Mouse (Mus musculus) megakaryocyte progenitor cell, adult 5-6 weeks (primary cell): ENCODE data around the gene Treml1. TPM values are rescaled to one million over a fixed set of nuclear protein-coding genes. Genes with fewer than 3 reads are reported as not detected.
A peak's percentile ranks its signal among the peaks of the same experiment; 100 is the strongest.

Source experiments
- ATAC-seq: replicated peaks from 2 replicates; pipeline ENCODE4 v1.8.0; 2016; ENCODE audit warnings: mild to moderate bottlenecking, moderate TSS enrichment, inconsistent platforms; ENCODE audit not compliant: poor library complexity
- total RNA-seq, 2 experiments: library from RNA; stranded (forward) in 1 of 2; stranded (reverse) in 1 of 2; fragments of 157-497, 149-512 nt in 1 of 2; fragments of 200-1000 nt in 1 of 2; gene quantifications; 2 replicates each; pipeline versions ENCODE4 v1.2.3 to v1.2.4; 2015 to 2017

The Treml1 gene
- total RNA-seq, 2 experiments from 2014 or later: 0.62 TPM; not detected in 1

- no peak for ATAC-seq
Observed at GRCm38 (mm10) chr17:48357892-48358291, 1.8 kb upstream of the Treml1 start.

DNA sequence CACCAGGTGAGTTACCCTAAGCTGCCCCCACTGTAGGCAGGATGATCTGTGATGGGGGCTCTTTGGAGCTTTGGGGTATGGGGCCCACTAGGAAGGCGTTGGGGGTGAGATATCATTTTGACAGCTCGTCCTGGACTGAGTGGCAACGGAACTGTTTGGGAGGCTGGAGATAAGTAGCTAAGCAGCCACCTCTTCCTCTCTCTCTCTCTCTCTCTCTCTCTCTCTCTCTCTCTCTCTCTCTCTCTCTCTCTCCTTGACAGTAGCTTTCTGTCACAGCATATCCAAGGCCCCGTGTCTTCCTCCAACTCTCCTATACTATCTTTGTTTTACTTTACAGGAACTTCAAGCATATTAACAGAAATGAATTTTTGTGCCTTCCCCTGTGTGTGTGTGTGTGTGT, 746 bp downstream of the Treml1 start:
- ATAC-seq: peak; percentile 56

- ATAC-seq: no peak
Observed at GRCm38 (mm10) chr17:48362346-48362745, 2.6 kb downstream of the Treml1 start.

GRCm38 (mm10) chr17:48362966-48363365, 3.2 kb downstream of the Treml1 start:
- ATAC-seq: no peak

GRCm38 (mm10) chr17:48363421-48363965, 3.8 kb downstream of the Treml1 start:
- ATAC-seq: peak; percentile 18; the same call in 1 of the 2 replicates

- ATAC-seq: no peak
Observed at GRCm38 (mm10) chr17:48365511-48366155, 5.9 kb downstream of the Treml1 start.

DNA sequence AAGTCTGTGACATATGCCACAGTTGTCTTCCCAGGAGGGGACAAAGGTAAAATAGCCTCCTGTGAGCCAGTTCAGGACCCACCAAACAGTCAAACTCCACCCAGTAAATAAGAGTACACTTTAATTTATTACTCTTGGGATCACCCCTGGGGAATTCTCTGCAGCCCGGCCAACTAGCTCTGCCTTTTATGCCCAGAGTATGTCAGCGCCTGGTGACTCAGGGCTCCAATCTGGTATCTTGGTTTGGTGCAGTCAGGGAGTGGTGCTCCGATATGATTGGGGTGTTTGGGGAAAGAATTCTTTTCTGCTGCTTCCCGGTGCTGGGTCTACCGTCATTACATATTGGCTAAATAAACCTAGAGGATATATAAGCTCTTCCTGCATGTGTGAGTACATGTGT, 7.1 kb downstream of the Treml1 start:
- ATAC-seq: no peak

DNA sequence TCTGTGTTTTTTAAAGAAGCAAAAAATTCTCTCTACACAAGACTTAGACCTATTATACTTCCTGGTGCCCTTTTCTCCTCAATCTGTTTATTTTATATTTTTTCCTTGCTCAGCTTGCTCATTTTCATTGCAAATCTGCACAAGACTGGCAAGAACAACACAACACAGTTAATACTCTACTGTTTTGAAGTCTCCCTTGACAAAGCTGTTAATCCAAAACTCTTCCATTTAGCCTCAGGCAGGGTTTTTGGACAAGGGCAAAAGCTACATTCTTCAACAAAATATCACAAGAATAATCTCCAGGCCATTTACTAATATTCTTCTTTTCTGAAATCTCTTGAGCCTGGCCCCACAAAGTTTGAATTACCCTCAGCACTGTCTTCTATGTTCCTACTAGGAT, 11.9 kb downstream of the Treml1 start:
- no peak for ATAC-seq

DNA sequence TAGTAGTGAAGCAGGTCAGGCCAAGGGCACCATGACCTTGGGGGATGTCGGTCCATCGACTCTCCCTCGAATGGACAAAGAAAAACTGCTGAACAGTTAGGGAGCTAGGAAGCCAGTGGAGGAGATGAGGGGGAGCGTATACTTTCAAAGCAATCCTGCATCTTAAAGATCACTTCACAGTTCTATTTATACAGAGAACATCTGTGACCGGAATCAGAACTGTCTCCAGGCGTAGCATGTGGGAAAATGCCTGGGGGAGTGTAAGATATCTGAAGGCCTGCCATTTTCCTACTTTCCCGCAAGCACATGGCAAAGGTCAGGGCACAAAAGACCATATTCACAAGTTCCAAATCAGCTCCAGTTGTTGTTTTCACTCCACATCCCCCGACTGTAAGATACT, 13.3 kb downstream of the Treml1 start:
- no peak for ATAC-seq

- no peak for ATAC-seq
Observed at GRCm38 (mm10) chr17:48376102-48376501, 16.4 kb downstream of the Treml1 start.

GRCm38 (mm10) chr17:48379050-48379449, 19.3 kb downstream of the Treml1 start:
- ATAC-seq: 0 out of 2 replicates have a peak, but pooled peaks have one; percentile 26

- peak; percentile 76 for ATAC-seq
Observed at GRCm38 (mm10) chr17:48385786-48386461, 26.2 kb downstream of the Treml1 start.

DNA sequence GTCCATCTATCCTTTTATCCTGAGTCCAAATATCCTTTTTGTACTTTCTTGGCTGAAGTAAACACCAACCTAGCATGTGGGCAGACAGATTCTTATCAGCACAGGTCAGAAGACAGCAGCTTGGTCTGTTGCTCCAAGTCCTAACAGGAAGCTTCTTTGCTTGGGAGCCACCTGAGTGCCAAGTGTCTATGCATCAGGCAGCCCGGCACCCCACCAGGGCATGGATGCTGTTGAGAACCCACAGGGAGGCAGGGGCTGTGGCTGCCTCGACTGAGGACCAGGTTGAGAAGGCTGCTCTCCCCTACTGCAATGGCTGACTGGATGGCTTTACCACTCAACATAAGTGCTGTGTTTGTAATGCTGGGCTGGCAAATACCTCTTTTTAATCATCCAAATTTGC, 28.9 kb downstream of the Treml1 start:
- no peak for ATAC-seq

DNA sequence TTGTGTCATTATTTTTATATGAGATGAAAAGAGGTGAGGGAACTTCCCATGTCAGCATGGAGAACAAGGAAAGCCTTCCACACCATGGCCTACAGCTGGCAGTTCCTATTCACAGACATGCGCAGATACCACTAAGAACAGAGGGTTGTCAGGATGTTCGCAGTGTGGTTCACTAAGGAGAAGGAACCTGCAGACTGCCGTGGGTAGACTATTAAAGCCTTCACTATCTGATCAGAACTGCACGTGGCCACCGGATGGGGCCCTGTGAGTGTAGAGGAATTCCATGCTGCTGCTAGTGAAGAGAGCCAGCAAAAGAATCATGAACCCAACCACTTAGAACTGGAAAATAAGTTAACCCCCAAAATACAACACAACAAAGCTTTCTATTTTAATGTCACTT, 29.7 kb downstream of the Treml1 start:
- ATAC-seq: no peak

DNA sequence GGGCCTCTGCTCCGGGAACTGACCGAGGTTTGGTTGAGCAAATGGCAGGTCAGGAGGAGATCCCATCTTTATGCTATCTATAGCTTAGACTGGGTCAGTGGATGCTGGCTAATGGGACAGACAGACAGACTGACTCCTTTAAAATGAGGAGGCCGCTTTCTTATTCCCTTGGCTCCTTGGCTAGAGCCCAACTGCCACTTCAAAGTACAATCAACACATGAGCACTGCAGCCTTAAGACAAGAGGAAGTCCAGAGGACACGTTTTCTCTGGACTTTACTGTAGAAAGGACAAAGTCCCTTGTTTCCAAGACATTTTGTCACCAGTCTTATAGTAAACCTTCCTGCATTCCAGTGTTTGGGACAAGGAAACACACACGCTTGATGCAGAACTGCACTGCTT, 31.7 kb downstream of the Treml1 start:
- ATAC-seq: no peak

DNA sequence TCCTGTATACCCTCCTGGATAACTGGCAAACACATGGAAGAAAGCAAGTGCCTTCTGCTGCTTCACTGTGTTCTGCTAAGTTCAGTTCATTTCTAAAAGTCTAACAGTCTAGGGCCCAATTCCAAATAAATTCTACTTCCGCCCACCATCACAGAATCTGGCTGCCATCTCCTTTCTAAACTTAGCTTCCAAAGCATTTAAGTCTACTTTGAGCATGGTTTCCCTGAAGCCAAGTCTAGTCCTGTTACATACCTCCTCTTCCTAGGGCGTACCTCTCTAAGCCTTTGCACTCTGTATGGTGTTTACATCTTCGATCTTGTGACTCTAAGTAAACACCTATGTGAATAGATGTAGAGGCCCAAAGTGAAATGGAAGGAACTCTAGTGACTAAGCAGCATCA, 32.9 kb downstream of the Treml1 start:
- no peak for ATAC-seq

DNA sequence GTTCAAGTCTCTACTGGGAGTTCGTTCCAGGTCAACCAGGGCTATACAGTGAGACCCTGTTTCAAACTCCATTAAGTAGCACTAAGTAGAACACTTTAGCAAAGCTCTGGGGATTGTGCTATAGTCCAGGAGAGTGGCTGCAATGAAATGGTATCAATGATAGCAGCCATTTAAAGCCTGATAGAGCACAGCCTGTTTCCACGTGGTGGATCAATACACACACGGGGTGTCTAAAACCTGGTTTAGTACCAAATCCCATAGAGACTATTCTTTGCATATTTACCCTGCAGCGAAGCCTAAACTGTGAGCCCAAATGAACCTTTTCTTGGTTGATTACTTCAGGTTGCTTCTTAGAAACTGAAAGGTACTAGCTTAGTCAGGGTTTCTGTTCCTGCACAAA, 42.0 kb downstream of the Treml1 start:
- no peak for ATAC-seq

DNA sequence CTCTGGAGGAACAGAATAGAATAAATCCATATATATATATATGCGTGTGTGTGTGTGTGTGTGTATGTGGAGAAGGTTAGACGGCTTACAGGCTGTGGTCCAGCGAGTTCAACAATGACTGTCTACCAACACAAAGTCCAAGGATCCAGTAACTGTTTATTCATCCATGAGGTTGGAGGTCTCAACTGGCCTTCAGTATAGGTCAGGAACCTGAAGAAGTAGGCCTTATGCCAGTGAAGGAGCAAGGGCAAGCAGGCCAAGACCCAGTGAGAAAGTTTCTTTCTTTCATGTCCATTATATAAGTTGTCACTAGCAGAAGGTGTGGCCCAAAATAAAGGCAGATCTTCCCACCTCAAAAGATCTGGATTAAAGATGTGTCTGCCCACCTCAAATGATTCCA, 43.0 kb downstream of the Treml1 start:
- no peak for ATAC-seq

GRCm38 (mm10) chr17:48403848-48404247, 44.1 kb downstream of the Treml1 start:
- no peak for ATAC-seq

GRCm38 (mm10) chr17:48404706-48405105, 45.0 kb downstream of the Treml1 start:
- peak; percentile 12 for ATAC-seq

- ATAC-seq: no peak
Observed at GRCm38 (mm10) chr17:48407154-48407553, 47.4 kb downstream of the Treml1 start.

DNA sequence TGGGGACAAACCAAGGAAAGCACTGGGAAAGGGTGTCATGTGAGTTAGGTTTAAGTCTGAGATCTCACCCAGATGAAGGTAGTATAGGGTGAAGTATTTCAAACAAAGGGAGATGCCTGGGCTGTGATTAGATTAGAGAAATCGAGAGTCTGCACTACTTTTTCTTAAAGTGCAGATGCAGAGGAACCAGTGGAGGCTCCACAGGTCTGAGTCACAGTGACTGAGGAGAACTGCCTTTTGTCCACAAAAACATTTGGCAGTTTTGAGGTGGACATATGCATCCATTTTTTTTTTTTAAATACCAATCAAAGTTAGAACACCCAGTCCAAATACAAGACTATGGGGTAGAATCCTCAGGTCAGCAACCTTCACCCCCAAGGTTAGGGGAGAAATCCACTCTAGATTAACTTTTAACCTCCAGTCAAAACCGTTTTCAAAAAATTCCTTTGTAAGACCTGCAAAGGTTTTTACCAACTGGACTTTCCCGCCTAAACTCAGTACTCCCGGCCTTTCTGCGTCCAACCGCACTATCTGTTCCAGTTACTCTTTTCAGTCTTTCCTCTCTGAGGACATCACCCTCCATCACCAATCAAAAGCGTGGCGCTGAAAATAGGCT, 48.3 kb downstream of the Treml1 start:
- no peak for ATAC-seq
